Mouse (Mus musculus): ENCODE measurements at regions not wholly inside any gene's neighbourhood (a gene's known extent, or its start where the extent isn't known, plus 50 kb on each side); places are given as distances from the start of the nearest gene placed in this dataset.

GRCm38 (mm10) chr11:88770405-88770804 is 52.1 kb upstream of the Msi2 start:
- no peak for TF ChIP-seq CTCF (IDR thresholded peaks at IDR 0.05)
- no peak for TF ChIP-seq POLR2A (IDR thresholded peaks at IDR 0.05; ENCODE audit: insufficient read depth, low read depth, low read length)

All from heart, adult 2 months (tissue).